Mouse (Mus musculus): ENCODE data around the gene Ugt1a1.

Gene Ugt1a1

DNA sequence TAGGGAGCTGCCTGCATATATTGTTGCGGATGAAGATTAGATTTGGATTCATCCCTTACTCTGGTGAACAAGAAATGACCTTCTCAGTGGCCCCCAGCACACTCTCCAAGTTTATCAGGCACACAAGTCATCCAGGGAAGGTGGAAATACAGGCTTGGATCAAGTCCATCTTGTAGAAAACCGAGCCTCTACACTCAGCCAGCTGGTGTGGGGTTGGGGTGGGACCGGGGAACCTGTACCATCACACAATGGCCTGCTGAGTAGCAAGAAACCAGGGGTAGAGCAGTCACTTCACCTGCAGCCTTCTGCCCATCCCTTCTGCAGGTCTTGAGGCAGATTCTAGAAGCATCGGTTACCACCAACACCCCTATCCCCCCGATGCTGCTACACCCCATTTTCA, 22.9 kb downstream of the Ugt1a1 start:
- DNase-seq (ENCODE audit: low read depth) = no peak

DNA sequence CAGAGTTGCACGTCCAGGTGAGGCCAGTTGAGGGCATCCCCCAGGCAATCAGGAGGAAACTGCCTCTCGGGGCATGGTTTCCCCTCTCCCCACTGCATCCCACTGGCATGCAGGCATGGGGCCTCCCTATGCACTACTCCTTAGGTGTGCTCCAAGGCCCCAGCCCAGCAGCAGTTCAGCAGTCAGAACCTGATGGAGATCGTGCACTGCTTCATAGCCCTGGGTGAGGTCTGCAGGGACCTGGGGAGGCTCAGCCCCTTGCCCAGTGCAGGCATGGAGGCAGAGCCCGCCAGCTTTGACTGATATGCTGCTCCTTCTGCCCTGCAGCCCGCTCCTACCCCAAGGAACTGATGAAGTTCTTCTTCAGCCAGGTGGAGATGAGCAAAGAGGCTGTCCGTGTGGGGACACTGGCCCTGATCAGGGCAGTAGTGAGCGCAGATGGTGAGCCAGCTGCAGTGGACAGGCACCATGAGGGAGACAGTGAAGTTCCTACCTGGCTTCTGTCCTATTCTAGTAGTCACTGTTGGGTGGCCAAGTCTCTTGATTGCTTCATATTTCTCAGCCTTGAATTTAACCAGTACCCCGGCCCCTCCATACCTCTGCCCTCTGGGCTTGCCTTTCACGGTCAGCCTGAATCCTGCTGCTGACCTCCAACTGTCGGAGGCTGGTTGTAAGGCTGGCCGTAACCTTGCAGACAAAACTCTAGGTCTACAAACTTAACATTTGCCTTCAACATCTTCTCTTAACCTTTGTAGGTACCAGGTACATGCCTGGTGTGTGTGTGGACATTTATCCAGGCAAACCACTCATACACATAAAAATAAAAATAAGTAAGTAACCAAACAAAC, 23.5 kb downstream of the Ugt1a1 start:
- no peak for DNase-seq (ENCODE audit: low read depth)

DNA sequence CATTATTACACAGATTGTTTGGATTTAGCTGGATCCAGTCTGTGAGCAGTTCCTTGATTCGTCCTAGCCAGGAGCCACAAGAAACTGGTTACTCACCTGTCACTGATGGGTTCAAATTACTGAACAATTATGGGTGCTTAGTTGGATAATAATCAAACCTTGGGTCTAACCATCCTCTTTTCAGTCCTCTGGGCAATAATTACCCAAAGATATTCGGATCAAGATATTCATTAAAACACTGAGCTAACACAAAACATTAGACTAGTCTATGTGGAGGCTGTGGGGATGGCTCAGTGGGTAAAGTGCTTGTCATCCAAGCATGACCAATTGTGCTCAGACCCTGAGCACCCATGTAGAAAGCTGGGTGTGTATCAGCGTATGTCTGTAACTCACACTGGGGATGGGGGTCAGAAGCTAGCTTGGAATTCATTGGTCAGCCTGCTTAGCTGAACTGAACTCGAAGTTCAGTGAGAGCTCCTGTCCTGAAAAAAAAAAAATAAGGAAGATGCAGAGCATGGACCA, 24.2 kb downstream of the Ugt1a1 start:
- DNase-seq (ENCODE audit: low read depth) = no peak

DNA sequence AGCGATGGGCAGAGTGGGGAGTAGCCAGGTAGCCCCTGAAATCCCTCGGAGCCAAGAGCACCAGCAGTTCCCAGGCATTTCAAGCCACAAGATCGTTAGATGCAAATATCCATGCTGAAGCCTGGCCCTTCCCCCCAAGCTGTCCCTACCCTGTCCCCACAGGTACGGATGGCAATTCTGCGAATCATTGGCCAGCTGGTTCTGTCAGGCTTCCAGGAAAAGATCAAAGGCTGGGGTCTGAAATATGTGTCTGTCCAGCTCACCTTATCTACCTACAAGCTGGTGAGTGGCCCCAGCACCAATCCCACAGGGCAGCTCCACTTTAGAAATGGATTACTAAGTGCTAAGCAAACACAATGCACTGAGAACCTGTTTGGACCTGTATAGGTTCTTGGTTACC, 25.6 kb downstream of the Ugt1a1 start:
- DNase-seq (ENCODE audit: low read depth) = no peak

DNA sequence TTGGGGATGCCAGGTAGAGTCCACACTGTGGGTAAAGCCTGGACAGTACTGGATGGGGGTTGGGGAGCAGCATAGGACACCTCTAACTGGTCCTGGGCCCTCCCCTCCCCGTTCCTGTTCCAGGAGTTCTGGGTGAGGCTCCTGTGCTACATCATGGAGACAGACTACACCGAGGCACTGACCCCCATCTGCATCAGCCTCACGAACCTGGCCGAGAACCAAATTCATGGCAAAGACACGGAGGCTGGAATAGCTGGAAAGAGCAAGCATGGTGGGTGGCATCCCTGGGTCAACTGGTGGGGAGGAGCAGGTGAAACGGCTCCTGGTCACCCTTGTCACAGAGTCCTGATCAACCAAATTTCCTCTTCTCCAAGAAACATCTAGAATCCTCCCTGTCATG, 27.0 kb downstream of the Ugt1a1 start:
- DNase-seq (ENCODE audit: low read depth) = no peak

DNA sequence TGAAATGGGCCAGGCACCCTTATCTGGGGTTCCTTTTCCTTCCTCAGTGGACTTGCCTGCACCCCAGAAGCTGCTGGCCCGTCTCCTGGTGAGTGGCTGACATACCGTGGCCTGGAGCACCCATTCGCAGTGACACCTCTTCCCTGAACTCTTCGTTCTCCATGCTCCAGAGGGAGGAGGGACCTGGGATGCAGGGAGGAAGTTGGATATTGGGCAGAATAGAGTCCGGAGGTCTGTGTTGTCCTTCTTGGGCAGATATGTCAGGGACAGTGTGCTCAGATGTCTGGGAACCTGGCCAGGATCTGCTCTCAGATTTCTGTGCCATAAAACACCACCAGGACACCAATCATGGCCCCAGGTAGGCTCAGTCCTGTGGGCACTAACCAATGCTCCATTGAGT, 28.3 kb downstream of the Ugt1a1 start:
- no peak for DNase-seq (ENCODE audit: low read depth)

DNA sequence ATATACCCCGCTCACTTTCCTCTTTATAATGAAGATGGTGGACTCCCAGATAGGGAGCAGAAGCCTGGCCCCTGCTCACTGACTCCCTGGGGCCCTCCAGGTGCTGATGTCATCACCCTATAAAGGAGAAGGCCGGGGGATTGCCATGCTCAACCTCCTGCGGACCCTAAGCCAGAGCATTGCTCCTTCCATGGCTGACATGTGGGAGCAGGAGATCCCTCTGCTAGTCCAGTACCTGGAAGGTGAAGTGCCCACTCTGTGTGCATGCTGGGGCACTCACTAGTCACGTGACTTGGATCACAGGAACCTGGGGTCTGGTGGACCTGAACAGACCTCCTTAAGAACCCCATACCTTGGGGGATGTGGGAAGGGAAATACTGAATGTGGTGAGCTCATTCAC, 28.8 kb downstream of the Ugt1a1 start:
- DNase-seq (ENCODE audit: low read depth) = no peak

DNA sequence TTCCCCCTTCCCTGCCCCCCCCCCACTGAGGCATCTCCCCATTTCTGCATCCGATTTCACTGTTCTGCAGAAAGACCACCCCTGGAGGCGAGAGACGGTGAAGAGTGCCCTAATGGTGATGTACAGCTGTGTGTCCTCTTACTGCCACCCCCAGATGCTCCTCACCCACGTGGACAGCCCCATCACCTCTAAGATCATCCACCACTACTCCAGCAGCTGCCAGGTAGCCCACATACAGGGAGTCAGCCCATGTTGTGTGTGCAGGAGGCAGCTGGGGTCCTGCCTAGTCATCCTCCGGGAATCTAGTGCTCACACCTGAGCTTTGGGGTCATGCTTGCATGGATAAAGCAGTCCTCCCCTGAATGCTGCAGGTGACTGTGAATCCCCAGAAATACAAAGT, 32.1 kb downstream of the Ugt1a1 start:
- no peak for DNase-seq (ENCODE audit: low read depth)

DNA sequence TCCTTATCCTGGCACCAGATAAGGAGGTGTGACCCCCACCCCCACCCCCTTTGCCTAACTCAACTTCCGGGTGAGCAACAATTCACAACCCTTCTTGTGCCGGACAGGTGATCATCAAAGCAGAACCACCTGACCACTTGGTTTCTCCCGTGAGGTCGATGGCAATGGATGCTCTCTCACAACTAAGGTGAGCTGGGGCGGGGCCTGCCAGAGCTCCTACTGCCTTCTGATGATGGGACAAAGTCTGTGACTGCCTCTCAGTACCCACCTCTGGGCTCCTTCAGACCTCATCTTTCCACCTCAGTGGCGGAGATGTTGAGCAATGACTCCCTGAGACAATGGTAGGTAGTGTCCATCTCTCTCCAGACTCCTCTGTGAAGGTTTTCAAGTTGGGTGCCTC, 34.1 kb downstream of the Ugt1a1 start:
- no peak for DNase-seq (ENCODE audit: low read depth)

DNA sequence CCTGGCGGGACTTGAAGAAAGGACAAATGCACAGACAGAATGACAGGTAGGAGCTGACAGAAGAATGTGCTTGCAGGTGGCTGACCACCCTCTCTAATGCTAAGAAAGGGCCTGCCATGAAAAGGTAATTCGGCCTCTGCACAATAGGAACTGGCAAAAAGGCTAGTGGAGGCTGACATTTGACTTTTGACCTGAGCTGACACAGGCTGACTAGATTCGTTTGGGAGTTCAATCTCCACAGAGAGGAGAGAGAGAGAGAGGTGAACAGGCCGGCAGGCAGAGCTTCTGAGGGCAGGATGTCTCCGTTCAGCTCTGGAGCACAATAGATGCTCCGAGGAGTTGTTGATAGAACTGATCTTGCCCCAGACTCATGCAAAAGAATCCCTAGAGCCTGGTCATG, 34.6 kb downstream of the Ugt1a1 start:
- DNase-seq (ENCODE audit: low read depth) = no peak

DNA sequence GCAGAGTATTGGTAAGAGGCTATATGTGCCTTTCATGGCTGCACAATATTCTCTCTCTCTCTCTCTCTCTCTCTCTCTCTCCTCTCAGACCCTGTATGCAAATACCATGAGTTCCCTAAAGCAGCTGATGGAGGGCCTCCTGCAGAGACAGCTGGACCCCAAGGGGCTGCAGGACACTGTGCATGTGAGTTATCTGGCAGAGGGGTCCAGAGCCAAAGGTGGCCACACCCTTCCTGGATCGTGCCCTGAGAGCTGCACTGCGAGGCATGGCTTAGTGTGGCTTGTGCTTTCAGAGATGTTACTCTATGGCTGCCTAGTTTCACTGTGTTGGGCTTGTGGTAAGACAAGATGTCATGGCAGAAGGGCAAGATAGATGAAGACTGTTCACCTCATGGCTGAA, 35.9 kb downstream of the Ugt1a1 start:
- no peak for DNase-seq (ENCODE audit: low read depth)

DNA sequence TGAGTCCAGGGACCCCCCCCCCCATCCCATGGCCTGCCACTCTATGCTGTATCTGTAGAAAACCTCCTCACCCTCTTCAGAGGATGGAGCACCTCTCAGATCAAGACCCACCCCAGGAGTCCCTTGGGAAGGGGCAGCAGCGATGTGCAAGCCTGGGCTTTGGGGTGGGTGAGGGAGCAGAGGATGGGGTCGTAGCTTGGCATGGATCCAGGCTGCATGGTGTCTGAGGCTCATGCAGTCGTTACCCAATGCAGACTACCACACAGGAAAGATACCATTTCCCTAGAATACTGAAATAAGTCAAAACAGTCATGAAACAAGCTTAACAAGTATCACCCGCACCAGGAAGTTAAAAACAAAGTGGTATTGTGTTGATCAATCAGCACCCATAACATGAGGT, 36.9 kb downstream of the Ugt1a1 start:
- no peak for DNase-seq (ENCODE audit: low read depth)

DNA sequence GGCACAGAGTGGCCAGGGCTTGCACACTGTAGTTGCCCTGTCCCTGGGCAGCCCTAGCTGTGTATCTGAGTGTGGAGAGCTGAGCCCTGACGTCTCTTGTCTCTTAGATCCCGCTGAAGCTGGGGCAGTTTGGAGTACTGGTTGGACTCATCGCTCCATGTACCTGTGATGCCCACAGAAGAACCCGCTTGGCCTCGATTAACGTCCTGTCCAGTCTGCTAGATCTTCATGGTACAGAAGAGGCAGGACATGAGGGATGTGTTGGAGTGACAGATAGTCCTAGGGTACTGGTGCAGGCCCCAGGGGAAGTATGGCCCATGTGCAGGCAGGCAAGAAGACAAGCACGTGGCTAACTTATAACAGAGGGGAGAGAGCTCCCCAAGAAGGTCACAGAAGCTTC, 37.8 kb downstream of the Ugt1a1 start:
- DNase-seq (ENCODE audit: low read depth) = no peak

DNA sequence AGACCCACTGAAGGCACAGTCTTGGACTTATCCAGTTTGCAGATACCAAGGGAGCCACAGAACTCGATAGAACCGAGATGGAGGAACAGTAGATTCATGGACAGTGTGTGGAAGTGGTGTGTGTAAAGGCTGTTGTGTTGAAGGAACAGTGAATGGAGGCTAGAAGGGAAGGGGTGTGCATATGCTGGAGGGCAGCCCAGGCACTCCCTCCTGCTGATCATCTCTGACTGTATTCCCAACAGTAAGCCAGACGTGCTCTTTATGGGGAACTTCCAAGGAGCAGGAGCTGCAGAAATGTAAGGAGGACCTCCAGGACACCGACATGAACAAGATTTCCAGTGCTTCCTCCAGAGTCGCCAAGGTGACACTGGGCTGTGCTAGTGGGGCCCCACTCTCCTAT, 38.3 kb downstream of the Ugt1a1 start:
- DNase-seq (ENCODE audit: low read depth) = no peak

DNA sequence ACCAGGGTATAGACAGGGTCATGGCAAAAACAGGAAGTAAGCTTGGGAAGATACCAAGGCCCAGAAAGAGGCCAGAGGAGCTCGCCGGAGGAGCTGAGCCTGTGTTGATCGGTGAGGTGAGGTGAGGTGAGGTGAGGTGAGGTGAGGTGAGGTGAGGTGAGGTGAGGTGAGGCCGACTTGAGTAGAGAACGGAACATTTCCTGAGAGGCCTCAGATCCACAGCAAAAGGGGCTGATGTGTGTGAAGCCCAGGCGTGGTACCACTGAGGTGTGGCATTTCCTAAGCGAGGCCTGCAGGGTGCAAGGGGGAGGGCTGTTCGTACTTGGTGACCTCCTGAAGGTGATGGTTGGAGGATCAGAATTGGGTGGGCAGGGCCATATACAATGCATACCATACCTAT, 41.3 kb downstream of the Ugt1a1 start:
- DNase-seq (ENCODE audit: low read depth) = no peak

DNA sequence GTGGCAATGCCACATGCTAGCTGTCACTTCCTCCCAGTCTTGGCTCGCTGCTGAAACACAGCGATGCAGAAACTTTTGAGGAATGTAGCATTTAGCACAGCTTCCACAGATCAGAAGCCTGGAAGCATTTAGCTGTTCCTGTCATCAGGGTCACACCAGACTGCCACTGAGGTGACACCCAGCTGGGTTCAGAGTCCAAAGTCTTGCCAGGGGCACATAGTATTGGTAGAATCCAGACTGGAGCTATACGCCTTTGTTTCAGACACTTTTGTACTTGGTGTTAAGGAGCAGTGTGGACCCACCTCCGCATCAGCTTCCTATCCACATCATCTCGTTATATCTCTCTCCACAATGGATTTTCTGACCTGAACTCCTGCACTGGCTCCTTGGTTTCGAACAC, 41.8 kb downstream of the Ugt1a1 start:
- no peak for DNase-seq (ENCODE audit: low read depth)

DNA sequence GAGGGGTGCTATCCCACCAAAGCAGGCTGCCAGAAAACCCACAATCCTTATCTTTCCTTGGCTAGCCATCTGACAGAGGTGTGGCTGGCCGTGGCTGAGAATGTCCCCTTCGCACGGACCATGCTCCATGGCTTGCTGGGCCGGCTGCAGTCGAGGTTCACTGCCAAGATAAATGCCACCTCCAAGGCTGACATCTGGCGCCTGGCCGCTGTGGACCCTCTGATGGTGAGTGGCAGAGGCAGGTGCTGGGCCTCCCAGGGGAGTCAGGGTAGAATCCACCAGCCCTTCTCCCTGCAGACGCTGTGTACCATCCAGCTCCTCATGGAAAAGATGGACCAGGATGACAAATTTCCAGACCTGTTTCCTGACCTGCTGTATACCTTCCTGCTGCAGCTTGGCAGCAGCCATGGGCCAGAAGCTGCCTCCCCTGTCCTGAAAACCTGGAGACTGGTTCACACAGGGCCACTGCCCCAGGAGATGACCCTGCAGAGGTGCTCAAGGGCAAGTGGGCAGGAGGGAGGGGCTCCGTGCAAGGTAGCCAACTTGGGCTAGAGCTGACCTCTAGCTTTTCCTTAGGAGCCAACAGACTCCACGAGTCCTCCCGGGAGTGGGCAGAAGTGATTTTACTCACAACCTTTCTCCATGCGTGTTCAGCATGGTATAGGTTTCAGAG, 43.2 kb downstream of the Ugt1a1 start:
- DNase-seq (ENCODE audit: low read depth) = no peak

DNA sequence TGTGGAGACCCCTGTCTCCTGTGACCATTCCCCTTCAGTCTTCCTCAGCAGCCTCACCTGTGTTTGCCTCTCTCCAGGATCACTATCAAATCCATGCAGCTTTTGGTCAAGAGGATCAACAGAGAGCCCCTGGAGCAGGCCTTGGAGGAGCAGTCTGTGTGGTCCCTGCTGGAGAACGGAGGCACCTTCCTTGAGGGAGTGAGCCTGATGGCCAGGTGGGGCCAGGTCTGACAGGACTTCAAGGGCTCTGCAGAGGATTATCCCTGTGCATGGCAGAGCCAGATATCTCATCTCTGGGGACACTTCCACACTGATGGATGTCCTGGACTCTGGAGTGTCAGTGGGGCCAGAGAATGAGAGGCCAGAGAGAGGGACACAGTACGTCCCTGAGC, 43.7 kb downstream of the Ugt1a1 start:
- no peak for DNase-seq (ENCODE audit: low read depth)

DNA sequence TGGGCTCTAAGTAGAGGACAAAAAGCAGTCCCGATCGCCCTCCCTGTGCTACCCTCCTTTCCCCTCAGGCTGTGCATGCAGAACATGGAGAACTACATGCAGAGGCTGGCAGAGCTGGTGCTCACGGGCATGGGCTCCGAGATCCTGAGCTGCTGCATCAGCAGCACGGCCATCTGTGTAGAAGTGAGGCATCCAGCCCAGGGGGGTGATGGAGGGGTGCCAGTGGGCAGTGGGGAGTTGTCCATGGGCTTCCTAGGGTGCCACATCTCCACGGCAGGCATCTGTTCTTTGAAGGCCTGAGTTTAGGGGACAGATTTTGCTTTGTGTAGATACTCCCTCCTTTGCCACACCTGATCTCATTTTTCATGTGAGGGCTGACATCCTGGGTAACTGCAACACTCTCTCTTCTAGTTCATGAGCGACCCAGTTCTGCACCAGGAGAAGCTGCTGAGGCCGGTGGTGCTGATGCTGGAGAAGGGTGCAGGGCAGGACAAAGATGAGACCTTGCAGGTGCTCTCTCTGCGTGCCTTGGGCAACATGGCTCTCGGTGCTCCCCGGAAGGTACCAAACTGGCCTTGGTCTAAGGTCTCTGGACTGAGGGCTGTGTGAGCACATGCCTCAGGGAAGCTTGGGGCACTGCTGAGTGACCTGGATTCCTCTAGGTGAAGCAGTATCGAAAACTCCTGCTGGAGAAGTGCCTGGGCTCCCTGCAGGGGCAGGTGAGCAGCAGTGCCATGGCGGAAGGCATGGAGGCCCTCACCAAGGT, 44.4 kb downstream of the Ugt1a1 start:
- no peak for DNase-seq (ENCODE audit: low read depth)

DNA sequence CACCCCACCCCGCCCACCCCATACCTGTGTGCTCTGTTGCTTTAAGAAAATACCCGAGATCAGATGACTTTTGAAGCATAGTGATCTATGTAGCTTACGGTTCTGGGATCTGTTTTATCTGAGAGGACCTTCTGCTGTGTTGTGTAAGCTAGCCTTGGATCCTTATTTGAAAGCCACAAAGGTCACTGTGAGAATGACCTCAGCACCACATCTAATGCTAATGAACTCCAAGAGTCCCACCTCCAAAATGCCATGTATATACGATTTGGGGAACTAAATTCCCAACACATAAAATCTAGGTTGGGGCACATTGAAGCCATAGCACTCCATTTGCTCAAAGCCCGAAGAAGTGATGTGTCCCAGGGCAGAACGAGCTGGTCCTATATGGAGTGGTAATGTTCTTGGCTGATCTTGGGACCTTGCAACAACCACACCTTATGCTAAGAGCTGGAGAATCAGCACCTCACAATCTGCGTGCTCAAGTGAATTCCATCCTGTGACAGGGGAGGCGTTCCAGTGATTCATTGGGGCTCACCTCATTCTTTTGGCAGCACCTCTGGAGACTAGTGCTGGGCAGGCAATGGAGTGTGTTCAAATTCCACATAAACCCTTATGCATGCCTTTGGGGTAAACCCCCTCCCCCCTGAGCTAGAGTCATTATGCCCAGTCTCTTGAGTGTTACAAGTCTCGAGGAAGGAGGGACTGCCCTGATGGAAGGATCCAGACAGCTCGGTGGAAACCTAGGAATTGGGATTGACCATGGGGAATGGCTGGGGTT, 45.3 kb downstream of the Ugt1a1 start:
- DNase-seq (ENCODE audit: low read depth) = no peak

DNA sequence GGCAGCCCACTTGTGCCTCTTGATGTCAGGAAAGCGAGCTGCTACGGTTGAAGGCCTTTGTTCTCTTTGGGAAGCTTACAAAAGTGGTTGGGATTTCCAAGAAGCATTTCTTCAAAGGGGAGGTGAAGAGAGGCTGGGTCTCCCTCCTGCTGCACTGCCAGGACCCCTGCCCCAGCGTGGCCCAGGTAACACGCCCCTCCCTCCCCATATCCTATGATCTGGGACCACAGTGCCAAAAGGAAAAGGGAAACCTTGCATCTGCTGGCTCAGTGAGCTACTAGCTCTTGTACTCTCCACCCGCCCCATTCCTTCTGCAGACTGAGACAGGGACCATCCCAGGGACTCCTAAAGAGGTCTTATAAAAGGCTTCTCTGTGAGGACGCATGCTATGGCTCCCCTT, 45.9 kb downstream of the Ugt1a1 start:
- DNase-seq (ENCODE audit: low read depth) = no peak

DNA sequence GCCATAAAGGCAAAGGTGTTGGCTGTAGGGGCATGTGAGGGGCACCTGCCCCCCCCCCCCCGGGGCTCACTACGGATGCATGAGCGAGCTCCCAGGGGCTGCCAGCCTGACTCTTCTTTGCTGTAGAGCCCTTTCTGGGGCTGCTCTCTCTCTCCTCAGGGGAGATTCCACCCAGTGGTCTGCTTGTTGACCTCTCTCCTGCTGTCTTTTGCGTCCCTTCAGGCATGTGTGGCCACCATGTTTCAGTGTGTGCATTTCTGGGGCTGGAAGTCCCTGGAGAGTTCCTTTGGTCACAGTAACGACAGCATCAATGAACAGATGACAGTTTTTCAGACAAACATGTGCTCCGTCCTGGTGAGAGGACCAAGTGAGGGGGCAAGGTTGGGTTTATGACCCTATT, 46.6 kb downstream of the Ugt1a1 start:
- DNase-seq (ENCODE audit: low read depth) = peak; percentile 32
